Mouse (Mus musculus): ENCODE results near the gene Prkar1b.

DNA sequence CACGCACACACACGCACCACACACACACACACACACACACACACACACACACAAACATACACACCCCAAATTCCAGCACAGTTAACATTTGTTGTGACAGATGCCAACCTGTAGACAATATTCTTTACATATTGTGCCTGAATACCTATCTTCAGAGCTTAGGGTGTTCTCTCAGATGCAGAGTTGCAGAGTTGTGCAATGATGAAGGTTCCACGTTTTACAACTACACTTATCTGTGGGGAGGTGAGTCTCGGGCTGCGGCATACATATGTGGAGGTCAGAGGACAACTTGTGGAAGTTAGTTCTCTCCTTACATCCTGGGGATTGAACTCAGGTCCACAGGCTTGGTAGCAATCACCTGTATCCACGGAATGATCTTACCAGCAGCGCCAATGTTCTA lies 34.3 kb downstream of the Prkar1b start:
- no peak for TF ChIP-seq CTCF (IDR thresholded peaks at IDR 0.05; ENCODE audit: low read depth)
- TF ChIP-seq EP300 (IDR thresholded peaks at IDR 0.05; ENCODE audit: low read depth), result no peak

Data from liver, postnatal 0 days (tissue).